In genomic region chr7:136070881-136071280, GRCm38 (mm10) we compare ENCODE assay signal across 13 mouse cellular contexts.
A peak's percentile ranks its signal among the peaks of the same experiment; 100 is the strongest.
DNase-seq lines count a peak whose midpoint lies in the region.
"Had no signal": no experiment of that assay in that cellular context is flagged by ENCODE, and none has a peak within 500 bp of the region (broad histone marks: within the 10 kb centered on the region; RNA-seq: fewer than 3 reads in every experiment).

No protein-coding gene starts in this region.

- H3K9me3 ChIP-seq in heart, embryonic 10.5 days, result no peaks in the 10 kb centered on the region
- H3K9me3 ChIP-seq: embryonic facial prominence, embryonic 15.5 days; limb, embryonic 13.5 days had no signal

- peaks cover 18% of the 10 kb centered on the region for H3K4me1 ChIP-seq in heart, embryonic 10.5 days

- no peak overlapping the region for H3K4me3 ChIP-seq in heart, embryonic 10.5 days
- H3K4me3 ChIP-seq: embryonic facial prominence, embryonic 15.5 days; limb, embryonic 13.5 days had no signal

- peak; percentile 35 for DNase-seq in adrenal gland, postnatal 10 days
- no peak for DNase-seq in adrenal gland, postnatal 4 days (ENCODE audit: low spot score in 2 of 2)
- DNase-seq in heart, embryonic 10.5 days (ENCODE audit: low spot score), result no peak
- DNase-seq in heart, adult 9 months (ENCODE audit: low spot score in 2 of 2), result no peak
- DNase-seq in right cerebral cortex, postnatal 4 days, result peak; percentile 41
- no peak for DNase-seq in right cerebral cortex, adult 2 months (ENCODE audit: low spot score in 2 of 2)
- DNase-seq in yolk sac, embryonic 10.5 days (ENCODE audit: low spot score), result peak; percentile 10
- no peak for DNase-seq in urinary bladder, postnatal 4 days (ENCODE audit: low spot score in 2 of 2)
- DNase-seq: cerebellum, adult 9-10 months; lung, adult 2 months; spleen, adult 18-20 months had no signal

- WGBS in heart, embryonic 10.5 days, result 42% methylated on average over 5 of the region's 5 CpGs

- peak overlapping the region; percentile 36; the same call in 1 of the 2 replicates for H3K27ac ChIP-seq in heart, embryonic 10.5 days
- H3K27ac ChIP-seq: embryonic facial prominence, embryonic 15.5 days; limb, embryonic 13.5 days had no signal

- peaks cover 8% of the 10 kb centered on the region; the same call in 1 of the 2 replicates for H3K27me3 ChIP-seq in heart, embryonic 10.5 days (ENCODE audit: insufficient read depth, poor library complexity, severe bottlenecking)

- H3K36me3 ChIP-seq in heart, embryonic 10.5 days, result no peaks in the 10 kb centered on the region
- H3K36me3 ChIP-seq: embryonic facial prominence, embryonic 15.5 days; limb, embryonic 13.5 days had no signal

Comparison
In these comparisons a context has a peak if more than half of its experiments do, and no peak if none do; other contexts are left out.
1. DNase-seq: peak in adrenal gland, postnatal 10 days (single experiment), right cerebral cortex, postnatal 4 days (single experiment) and yolk sac, embryonic 10.5 days (single experiment); none in adrenal gland, postnatal 4 days (0 of 2), heart, embryonic 10.5 days (single experiment), heart, adult 9 months (0 of 2), right cerebral cortex, adult 2 months (0 of 2) and urinary bladder, postnatal 4 days (0 of 2).